Mouse (Mus musculus) layer of hippocampus, postnatal 10 days (tissue): ENCODE measurements around the gene Tbc1d8. TPM values are rescaled to one million over a fixed set of nuclear protein-coding genes. Genes with fewer than 3 reads are reported as not detected.

Experiments used
- DNase-seq, 2 experiments: peaks; one replicate each; pipeline ENCODE4 v3.0.0; 2021; ENCODE audit warnings: low spot score in 2 of 2
- total RNA-seq, 2 experiments: library from RNA; stranded (reverse); gene quantifications; 2 replicates each; pipeline ENCODE4 v1.2.3; 2021

The Tbc1d8 gene
- total RNA-seq, 2 experiments from 2014 or later: 14.9 to 15.0 TPM

DNA sequence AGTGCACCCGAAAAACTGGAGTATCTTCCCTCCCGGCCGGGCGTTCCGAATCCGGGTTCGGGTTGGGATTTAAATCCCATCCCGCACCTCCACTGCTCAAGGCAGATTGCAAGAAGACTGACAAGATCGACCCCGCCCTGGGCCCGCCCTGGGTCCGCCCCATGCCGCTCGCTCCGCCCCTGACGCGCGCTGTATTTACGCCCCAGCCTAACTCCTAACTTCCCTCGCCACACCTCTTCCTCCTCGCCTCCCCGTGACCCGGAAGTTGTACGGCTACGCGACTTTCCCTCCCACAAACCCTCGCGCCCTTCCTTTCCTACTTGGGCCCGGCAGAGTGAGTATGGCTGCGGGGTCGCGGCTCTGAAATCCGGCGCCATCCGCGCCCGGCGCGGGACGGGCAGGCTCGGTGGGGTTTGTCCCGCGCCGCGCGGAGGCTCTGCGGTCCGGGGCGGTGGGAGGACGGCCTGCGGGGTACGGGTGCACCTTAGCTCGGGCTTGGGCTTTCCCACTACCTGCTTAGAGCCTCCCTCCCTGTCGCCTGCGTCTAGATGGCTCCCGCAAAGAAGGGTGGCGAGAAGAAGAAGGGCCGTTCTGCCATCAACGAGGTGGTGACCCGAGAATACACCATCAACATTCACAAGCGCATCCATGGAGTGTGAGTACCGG lies 110.8 kb downstream of the Tbc1d8 start, which contains the start of gene Rpl31:
Gene Rpl31, plus strand, starts transcription at position 242 of the 666 bp plus-strand sequence.
- peak; percentile 95 to 97 for DNase-seq

DNA sequence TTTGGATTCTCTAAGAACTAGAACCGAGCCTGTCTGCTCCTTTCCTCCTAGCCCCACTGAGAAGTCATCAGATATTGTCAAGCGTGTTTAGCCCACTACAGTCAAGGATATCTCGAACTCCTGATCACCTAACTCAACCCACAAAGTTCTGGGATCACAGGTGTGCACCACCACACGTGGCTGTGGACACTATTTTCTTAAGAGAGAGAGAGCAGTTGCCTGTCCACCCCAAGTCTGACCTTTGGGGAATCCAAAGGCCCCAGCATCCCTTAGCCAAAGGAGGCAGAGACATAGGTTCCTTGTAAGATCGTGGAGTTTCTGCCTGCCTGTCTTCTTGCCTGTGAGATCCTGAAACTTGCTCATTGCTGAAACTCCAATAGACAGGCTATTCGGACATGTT lies 111.5 kb downstream of the Tbc1d8 start:
- no peak for DNase-seq

DNA sequence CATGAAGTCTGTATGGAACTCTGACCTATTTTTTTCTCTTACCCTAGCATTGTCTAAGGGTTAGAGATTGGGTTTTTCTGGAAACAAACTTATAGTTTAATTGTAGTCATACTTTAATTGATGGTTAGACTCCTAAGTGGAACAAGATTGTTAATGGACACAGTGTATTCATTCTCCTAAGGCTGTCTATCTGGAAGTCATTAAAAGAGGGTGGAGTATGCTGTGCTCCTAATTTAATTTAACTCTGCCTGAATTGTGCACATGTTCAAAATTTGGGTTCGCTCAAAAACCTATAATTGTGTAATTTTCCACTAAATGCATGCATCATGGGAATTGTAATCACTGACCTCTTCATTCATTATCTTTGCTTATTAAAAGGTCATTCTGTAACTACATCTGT lies 113.0 kb downstream of the Tbc1d8 start:
- DNase-seq: no peak

DNA sequence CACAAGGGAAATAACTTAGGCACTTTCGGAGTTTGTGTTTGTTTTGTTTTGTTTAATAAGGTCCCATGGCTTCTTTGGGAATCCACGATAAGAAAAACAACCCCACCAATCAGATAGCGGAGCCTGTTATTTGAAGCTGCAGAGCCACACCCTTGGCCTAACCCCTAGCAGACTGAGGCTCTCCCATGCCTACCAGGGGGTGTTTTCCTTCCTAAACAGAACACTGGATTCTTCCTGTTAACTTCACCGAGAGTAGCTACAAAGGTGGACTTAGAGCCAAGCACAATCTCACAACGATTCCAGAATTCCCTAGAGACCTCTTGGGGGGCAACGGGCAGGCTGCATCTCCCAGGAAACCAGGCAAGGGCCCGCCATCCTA lies 116.1 kb downstream of the Tbc1d8 start:
- DNase-seq: no peak

DNA sequence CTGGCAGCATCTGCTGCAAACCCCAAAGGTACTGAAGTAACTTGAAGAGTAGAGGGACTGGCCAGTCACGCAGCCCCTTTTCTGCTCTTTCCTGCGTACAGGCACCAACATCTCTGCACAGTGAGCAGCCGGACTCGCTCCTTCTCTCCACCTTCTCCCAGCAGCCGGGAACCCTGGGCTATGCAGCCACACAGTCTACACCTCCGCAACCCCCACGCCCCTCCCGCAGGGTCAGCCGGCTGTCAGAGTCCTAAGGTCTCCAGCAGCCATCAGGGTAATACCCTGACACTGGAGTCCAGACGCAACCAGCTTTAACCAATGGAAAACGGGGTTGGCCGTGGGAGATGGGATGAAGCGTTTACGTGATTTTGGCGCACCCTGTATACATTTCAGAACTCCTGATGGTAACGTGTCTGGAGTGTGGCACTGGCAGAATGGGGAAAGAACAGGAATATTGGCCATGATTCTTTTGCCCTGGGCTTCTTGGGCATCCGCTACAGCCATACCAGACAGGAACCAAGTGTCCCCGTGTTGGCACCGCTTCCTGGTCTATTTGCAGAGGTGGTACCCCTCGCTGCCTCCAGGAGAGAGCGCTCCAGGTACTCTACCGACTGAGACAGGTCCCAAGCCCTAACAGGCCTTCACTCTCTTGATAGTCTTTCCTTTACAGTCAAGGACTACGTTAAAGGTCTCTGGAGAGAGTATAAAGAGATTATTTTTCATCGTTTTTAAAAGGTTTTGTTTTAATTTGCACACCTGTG lies 116.6 kb downstream of the Tbc1d8 start:
- no peak for DNase-seq

DNA sequence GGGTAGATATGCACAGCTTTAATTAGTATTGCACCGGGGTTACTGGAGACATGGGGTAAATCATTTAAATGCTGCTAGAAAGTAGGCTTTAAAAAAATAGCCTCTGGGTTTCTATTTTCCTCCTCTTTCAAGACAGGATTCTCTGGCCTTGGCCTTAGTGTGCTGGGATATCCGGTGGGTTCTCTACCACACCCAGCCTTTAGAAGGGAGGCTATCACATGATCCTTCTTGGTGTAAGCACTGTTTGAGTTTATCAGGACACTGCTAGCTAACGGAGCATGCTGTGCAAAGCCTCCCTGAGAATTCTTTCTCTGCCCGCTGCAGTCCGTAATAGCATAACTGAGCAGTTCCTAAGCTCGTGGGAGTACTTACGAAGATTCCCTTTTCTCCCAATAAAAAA lies 129.1 kb downstream of the Tbc1d8 start:
- no peak for DNase-seq

DNA sequence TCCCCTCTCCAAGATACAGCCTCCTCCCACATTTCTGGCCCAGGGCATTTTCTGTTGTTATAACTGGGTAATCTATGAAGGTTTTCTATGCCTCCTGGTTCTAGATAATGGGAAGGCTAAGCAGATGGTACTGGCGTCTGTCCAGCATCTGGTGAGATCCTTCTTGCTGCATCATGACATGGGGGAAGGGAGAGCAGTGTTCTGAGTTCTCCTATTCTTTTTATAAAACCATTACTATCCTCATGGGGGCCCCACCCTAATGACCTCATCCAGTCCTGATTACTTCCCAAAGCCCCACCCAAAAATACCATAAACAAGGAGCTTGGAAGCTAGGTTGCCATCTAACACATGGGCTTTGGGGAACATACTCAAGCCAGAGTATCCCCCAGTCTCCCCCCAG lies 129.6 kb downstream of the Tbc1d8 start:
- peak; percentile 53 to 55 for DNase-seq

DNA sequence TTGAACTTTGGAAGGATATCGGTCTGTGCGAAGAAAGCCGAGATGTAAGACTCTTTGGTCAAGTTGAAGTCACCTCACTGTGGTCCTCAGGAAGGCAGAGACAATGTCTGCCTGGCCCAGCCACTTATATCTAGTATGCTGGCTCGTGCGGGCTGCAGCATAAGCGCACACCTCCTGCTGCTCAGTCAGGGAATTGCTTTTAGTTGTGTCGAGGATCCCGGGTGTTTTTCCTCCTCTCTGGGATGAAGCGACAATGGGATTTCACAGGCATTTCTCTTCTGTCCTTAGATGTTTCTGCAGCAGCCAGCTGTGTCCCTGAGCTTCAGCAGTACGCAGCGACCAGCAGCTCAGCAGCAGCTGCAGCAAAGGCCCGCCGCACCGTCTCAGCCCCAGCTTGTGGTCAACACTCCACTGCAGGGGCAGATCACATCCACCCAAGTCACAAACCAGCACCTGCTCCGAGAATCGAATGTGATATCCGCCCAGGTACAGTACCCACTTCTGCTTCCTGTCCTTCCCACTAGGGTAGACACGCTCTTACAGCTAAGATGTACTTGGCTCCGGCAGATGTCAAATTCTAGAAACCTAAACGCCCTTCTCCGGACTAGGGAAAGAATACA lies 133.5 kb downstream of the Tbc1d8 start:
- DNase-seq: peak; percentile 40 to 48

DNA sequence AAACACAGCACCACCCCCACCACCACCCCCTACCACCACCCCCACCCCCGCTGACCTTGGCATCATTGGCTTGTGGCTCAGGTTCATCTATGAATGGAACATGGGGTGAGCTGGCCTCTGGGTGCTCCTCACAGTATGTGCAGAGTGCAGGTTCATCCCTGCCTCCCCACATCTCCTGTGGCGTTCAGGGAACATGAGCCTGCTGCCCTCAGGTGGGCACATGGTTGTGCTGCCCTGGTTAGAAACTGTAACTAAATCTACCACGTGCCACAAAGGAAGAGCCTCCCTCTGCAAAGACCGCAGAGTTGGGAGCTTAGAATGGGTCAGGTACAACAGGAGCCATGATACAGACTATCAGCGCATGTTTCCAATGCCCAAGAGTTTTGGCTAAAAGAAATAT lies 135.3 kb downstream of the Tbc1d8 start:
- no peak for DNase-seq

DNA sequence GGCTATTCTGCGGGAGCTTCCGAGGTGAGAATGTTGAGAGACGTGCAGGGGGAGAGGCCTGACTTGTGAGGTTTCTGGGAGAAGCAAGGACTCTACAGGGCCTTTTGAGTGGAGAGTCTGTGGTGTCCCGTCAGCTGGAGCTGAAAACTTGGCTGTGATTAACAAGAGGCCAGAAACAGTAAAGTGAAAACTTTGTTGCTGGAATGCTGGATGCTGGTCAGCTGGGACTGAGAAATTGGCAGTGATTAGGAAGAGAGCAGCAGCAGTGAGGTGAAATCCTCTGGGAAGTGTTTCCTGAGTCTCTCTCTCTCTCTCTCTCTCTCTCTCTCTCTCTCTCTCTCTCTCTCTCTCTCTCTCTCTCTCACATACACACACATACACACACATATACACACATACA lies 136.7 kb downstream of the Tbc1d8 start:
- DNase-seq: no peak

DNA sequence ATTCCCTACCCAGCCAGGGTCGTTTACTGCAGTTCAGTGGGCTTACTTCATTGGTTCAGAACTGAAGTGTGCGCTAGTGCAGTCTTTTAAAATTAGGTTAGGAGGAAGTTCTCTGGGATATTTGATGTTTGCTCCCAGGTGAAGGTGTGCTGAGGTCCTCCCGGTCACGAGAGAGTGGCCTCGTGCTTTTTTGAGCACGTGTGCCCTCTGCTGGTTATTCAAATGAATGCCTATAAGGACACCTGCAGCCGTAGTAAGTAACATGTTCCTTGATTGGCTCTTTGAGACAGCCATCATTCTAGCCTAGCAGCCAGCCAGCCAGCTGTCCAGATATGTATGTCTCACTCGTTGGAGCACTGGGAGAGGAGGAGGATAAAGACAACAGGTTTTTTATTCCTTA lies 137.9 kb downstream of the Tbc1d8 start:
- peak in 1 of 2 experiments; percentile 53 for DNase-seq

DNA sequence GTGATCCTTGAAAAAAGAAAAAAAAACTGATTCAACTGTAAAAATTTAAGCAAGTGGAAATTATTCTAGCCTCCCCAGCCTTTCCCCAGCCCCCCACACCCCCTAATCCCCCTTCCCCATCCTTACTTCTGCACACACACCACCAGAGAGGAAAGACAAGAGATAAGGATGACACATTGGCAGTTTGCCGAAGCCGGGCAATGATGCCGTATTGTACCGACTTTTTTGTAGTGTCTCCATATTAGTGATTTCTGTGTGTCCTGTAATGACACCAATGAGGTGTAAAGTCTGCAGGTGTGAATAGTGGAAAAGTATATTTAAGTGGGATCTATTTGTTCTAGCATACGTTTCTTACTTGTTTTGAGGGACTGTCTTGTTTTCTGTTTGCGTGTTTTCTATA lies 138.4 kb downstream of the Tbc1d8 start:
- no peak for DNase-seq

DNA sequence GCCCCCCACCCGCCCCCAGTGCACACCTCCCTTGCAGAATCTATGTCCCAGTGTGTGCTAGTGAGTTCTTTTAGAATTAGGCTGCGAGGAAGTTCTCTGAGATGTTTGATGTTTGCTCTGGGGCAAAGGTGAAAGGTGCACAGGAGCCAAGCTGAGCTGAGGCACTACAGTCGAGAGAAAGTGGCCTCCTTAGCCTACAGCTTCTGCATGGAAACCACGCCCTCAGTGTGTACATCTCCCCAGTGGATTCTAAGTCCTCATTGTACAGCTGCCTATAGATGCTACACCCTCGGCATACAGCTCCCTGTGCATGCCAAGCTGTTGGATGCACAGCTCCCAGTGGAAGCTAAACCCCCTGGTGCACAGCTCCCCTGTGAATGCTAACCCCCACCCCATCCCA lies 139.1 kb downstream of the Tbc1d8 start:
- no peak for DNase-seq

DNA sequence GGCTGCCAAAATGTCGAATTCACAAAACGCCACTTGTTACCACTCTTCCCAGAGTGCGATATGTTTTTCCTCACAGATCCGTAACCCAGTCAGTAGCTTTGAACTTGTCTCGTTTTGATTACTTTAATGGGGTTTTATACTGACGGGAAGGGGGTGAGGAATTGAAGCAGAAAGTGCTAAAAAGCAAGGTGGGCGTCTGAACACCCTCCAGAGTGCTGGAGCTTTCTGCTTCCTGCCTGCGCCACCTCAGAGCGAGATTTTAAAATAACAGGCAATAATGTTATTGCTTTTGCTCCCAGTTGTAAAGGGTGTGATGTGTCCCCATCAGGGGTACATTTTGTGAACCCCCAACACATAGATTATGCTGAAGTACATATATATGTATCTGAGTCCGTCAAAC lies 139.7 kb downstream of the Tbc1d8 start:
- DNase-seq: no peak

DNA sequence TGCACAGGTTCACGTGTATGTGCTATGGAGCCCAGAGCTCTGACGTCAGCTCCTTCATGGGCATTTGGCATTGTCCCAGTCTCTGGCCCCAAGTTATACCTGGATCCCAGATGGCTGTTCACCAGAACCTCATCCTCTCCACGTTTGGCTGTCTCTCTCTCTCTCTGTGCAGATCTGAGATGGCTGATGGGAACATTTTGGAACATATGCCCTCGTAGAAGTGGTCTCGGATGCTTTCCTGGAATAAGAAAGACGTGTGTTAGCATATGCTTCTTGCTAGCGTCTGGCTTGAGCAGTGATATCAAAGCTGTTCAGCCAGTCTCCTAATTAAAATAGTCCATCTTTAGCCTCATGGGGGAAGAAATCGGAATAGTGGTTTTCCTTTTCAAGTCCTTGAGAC lies 141.8 kb downstream of the Tbc1d8 start:
- no peak for DNase-seq

DNA sequence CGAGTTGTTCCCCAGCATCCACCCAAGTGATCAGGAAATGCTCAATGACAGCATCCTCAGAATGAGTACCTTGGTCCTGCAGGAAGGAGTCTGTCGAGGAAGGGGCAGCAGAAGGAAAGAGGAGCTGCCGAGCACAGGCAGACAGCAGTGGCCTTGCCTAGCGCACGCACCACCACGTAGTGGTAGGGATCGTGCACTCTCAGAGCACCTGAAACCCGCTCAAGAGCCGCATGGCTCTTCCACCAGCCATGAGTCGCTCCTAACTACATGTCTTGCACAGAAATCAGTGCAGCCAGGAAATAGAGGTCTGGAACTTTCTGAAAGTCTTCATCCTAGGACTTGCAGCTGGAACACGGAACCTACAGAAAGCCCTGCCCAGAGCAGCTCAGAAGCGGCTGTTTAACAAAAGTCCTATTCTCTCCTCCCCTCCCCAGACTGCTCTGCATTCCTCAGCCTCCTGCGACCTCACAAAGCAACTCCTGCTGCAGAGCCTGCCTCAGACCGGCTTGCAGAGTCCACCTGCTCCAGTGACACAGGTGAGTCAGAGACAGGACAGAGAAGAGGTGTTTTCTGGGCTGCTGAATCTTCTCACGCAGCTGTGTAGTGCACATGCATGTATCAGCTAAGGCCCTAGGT lies 142.9 kb downstream of the Tbc1d8 start:
- DNase-seq: no peak

DNA sequence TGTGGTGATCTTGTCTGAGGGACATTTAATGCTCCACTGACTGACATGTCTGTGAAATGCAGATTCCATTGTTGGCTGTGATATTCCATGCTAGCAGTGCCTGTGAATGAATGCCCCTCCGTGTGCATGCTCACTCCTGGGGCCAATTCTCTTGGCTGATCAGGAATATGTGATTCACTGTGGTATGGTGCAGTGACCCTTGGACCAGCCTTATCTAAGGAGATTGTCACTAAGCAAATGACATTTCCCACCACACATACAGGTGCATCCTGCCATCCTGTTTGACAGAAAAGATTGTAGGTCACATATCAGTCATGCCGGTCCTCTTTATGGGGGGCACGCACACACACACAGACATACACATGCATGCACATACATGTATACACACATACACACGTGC lies 146.1 kb downstream of the Tbc1d8 start:
- DNase-seq: no peak

DNA sequence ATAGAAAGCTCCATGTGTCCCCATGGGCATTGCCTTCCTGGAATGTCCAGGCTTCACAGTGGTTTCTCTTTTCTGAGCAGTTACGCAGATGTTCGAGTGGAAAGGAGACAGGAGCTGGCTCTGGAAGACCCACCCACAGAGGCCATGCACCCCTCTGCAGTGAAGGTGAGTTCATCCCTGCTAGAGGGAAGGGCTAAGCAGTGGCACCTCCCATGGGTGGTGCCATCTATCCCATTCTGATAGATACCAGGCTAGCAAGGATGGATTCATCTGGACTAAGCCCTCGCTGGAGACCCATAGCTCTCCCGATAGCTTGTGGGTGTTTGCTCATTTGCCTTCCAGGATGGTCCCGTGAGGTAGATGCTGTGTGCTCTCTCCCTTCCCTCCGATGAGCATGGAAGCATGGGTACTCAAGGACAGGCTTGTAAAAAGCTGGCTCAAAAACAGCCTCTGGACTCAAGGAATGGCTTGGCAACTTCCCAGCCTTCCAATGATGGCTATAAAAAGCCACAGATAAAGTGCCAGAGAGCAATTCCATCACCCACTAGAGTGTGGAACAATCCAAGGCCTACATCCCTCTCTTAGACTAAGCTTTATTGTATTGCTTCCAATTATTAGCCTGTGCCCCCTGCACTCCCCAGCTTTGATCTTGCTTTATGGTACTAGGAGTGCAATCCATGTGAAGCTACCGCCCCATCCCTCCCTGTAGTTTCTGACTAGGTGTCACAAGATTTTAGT lies 147.5 kb downstream of the Tbc1d8 start:
- no peak for DNase-seq

DNA sequence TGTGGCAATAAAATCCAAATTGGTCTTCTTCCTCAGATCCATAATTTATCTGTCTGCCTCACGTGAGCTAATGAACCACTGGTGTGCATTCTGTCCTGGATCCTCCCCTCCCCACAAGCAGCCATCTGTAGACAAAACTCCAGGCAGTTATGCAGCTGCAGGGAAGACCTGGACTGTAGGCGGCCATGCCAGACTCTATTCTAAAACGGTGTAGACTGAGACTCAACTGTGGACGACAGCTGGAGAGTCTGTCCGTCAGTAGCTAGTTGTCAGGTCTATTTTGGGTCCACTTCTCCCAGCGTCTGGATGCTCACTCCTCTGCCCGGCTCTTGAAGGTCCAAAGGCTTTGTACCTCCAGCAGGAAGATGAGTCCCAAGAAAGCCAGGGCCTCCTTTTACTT lies 151.0 kb downstream of the Tbc1d8 start:
- DNase-seq: no peak

DNA sequence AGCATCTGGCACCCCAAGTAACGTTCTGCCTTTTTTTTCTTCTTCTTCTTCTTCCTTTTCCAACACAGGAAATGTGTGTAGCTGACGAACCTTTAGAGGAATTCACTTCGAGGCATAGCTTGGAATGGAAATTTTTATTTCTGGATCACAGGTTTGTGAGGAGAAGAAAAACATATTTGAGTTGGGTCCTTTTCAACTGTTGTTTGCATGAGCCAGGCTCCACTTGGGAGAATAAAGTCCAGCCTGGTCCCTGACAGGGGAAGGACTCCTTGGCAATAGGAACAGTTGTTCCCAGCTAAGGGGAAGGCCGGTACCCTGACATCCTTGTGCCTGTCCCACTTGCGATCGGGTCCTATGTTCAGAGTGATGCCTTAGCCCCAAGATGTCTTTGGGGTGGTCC lies 153.3 kb downstream of the Tbc1d8 start:
- DNase-seq: no peak

DNA sequence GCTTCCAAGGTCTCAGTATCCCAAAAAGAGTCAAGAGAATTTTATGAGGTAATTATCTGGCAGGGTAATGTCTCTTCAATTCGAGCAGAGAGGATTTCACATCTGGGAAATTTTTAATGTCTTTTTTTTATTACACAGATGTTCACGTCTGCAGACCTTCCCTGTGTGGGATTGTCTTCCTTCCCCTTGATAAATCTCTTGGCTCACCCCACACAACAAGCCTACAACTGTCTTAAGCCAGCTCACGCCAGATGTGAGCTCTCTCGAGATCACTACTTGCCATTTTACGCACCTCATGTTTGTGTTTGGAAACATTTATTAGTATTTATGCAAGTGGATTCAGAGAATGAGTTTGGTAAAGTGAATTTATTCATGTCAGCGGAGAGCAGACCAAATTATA lies 156.6 kb downstream of the Tbc1d8 start:
- no peak for DNase-seq
